Mouse (Mus musculus) brain, embryonic 14.5 days (tissue): ENCODE data around the gene Ppfibp1. TPM values are rescaled to one million over a fixed set of nuclear protein-coding genes. Genes with fewer than 3 reads are reported as not detected.

Experiments used
- DNase-seq: peaks from one replicate; pipeline ENCODE4 v3.0.0-alpha.2; 2011; ENCODE audit warnings: low read depth
- CTCF ChIP-seq: fragments of 200-500 bp; IDR thresholded peaks from 2 replicates; pipeline ENCODE4 v1.5.1; 2012; ENCODE audit warnings: inconsistent platforms, mild to moderate bottlenecking, moderate library complexity, borderline replicate concordance; ENCODE audit not compliant: insufficient read depth, insufficient read length; ENCODE audit errors: extremely low read depth
- POLR2A ChIP-seq: fragments of 200-500 bp; IDR thresholded peaks from 2 replicates; pipeline ENCODE4 v1.6.1; 2012; ENCODE audit warnings: mild to moderate bottlenecking, inconsistent platforms, borderline replicate concordance; ENCODE audit not compliant: poor library complexity, insufficient read depth, insufficient read length, severe bottlenecking; ENCODE audit errors: extremely low read depth
- polyA plus RNA-seq: library from polyadenylated mRNA; depleted of rRNA; stranded (reverse); fragments of >200 nt; gene quantifications from 2 replicates; pipeline ENCODE4 v1.2.3, GENCODE M21; 2012; rRNA removed

The Ppfibp1 gene
- polyA plus RNA-seq, 1 experiment, result 15.1 TPM

DNA sequence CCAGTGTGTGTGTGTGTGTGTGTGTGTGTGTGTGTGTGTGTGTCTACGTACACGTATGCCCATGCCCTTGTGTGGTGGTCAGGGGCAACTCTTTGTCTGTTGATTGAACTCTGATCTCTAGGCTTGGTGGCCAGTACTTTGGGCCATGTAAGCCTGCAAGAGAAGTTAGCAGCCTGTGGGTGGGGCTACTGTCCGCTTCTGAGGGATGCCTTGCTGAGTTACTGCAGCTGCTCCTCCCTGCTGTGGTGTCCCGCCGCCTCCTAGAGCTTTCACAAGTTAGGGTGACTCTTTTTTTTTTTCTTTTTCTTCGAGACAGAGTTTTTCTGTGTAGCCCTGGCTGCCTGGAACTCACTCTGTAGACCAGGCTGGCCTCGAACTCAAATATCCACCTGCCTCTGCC lies 171.0 kb downstream of the Ppfibp1 start:
- TF ChIP-seq POLR2A (no peak), CTCF (no peak)
- no peak for DNase-seq

GRCm38 (mm10) chr6:147061630-147062029 lies 173.3 kb downstream of the Ppfibp1 start:
- DNase-seq, result peak; percentile 78

GRCm38 (mm10) chr6:147062034-147062433 lies 173.7 kb downstream of the Ppfibp1 start:
- DNase-seq, result peak; percentile 79
- TF ChIP-seq POLR2A (no peak), CTCF (no peak)

More at GRCm38 (mm10) chr6:147061630-147062029, 173.3 kb downstream of the Ppfibp1 start:
- TF ChIP-seq CTCF (no peak), POLR2A (no peak)

GRCm38 (mm10) chr6:147062694-147063093 lies 174.4 kb downstream of the Ppfibp1 start:
- no peak for TF ChIP-seq POLR2A
- no peak for TF ChIP-seq CTCF
- DNase-seq, result no peak

DNA sequence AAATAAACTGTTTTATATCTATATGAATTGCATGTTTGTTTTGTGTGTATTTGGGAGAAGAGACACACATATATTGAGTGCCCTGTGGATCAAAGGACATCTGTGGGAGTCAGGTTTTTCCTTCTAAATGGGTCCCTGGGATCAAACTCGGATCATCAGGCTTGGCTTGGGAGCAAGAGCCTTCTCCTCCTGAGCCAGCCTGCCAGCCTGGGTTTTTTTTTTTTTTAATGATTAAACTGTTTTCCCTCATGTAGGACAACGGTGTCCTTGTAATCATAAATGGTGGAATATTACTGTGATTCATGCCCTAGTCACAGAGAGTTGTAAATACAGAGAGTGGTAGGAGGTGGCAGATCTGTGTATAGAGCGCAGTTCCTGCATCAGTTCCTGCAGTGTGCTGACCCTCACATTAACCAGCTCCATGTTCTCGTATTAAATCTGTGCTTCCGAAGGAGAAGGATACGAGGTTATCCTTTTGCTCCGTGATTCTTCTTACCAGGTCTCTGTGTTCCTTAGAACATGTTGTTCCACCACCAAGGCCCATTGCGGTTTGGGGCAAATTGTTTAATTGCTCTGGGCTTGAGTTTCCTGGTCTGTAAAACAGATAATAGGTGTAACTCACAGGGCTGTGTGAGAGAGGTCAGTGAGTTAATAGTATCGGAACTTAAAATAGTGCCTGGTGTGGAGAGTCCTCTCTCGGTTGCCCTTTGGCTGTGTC lies 176.1 kb downstream of the Ppfibp1 start:
- no peak for DNase-seq

GRCm38 (mm10) chr6:147064944-147065261 lies 176.6 kb downstream of the Ppfibp1 start:
- DNase-seq, result no peak
- TF ChIP-seq POLR2A, result no peak
- no peak for TF ChIP-seq CTCF

More for the DNA sequence above, 176.1 kb downstream of the Ppfibp1 start:
- TF ChIP-seq POLR2A (no peak), CTCF (no peak)

GRCm38 (mm10) chr6:147075808-147076387 lies 187.6 kb downstream of the Ppfibp1 start:
- TF ChIP-seq CTCF (no peak), POLR2A (no peak)
- peak; percentile 76 for DNase-seq

GRCm38 (mm10) chr6:147076878-147077277 lies 188.6 kb downstream of the Ppfibp1 start:
- DNase-seq, result peak; percentile 63
- no peak for TF ChIP-seq POLR2A
- no peak for TF ChIP-seq CTCF

GRCm38 (mm10) chr6:147079919-147080318 lies 191.6 kb downstream of the Ppfibp1 start:
- TF ChIP-seq POLR2A (no peak), CTCF (no peak)
- no peak for DNase-seq

Other genes with a start within 250 kb of the Ppfibp1 start
- 67.4 and 83.5 TPM in 2 replicates for gene Med21, start 245.9 kb upstream of the Ppfibp1 start, polyA plus RNA-seq
- 14.5 and 16.7 TPM in 2 replicates for gene Tm7sf3, start 245.7 kb upstream of the Ppfibp1 start, polyA plus RNA-seq
- gene Stk38l, start 163.5 kb upstream of the Ppfibp1 start, polyA plus RNA-seq, result 6.4 and 7.8 TPM in 2 replicates
- 4.6 and 5.8 TPM in 2 replicates for gene Arntl2, start 92.4 kb upstream of the Ppfibp1 start, polyA plus RNA-seq
- not detected in 2 replicates for gene Smco2, start 38.4 kb upstream of the Ppfibp1 start, polyA plus RNA-seq
- not detected in 2 replicates for gene 1700034J05Rik, start 65.9 kb downstream of the Ppfibp1 start, polyA plus RNA-seq
- gene Rep15, start 144.1 kb downstream of the Ppfibp1 start, polyA plus RNA-seq, result 0.58 and 0.66 TPM in 2 replicates
- 29.8 and 30.9 TPM in 2 replicates for gene Mrps35, start 154.3 kb downstream of the Ppfibp1 start, polyA plus RNA-seq
- 0.35 and 0.59 TPM in 2 replicates for gene Mansc4, start 198.5 kb downstream of the Ppfibp1 start, polyA plus RNA-seq
- 10.9 and 13.0 TPM in 2 replicates for gene Klhl42, start 202.9 kb downstream of the Ppfibp1 start, polyA plus RNA-seq